Mouse (Mus musculus): ENCODE measurements around the gene Msi1. TPM values are rescaled to one million over a fixed set of nuclear protein-coding genes. Genes with fewer than 3 reads are reported as not detected.
"Not testable (repeated sequence)": the region's sequence is repeated elsewhere in the genome, so short reads cannot be mapped to it uniquely, and the experiment has no call there.

Gene Msi1
- polyA plus RNA-seq, 1 experiment: 0.90 TPM

DNA sequence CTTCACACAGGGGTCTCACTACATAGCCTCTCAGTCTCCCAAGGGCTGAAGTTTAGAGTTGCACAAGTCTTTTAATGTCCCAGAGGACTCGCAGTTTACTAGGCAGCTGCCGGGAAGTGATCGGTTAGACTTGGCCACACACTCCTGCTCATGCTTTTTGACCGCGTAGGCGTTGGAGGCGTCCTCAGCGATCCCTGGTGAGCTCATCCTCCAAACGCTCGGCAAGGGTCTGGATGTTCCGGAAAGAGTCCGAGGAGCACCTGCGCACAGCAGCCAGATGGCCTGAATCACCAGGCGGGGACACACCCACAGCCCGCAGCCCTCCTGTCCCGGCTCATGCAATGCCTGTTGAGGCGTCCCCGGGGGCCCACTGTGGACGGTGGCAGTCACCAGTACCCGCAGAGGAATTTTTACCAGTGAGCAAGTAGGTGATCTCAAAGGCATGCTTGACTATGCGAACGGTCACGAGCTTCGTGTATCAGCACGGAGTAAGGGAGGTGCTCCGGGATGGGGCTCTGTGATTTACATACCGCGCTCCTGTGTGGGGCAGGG, 62.4 kb downstream of the Msi1 start:
- TF ChIP-seq CTCF (IDR thresholded peaks at IDR 0.05; ENCODE audit: control insufficient read depth, insufficient read depth, insufficient read length) (no peak), MYOD1 (IDR thresholded peaks at IDR 0.05; ENCODE audit: control insufficient read depth, insufficient read length, low read depth) (peak; percentile 89), CEBPB (IDR thresholded peaks at IDR 0.05; ENCODE audit: low read depth) (peak; percentile 85), USF1 (IDR thresholded peaks at IDR 0.05; ENCODE audit: low read depth) (no peak), MAX (IDR thresholded peaks at IDR 0.05) (peak; percentile 58), MYOG (IDR thresholded peaks at IDR 0.05; ENCODE audit: control insufficient read depth, extremely low read depth, insufficient read length) (no peak)
- H3K27me3 ChIP-seq (ENCODE audit: control insufficient read depth, insufficient read depth, insufficient read length): no peaks in the 10 kb centered on the region
- no peak overlapping the region for H3K4me3 ChIP-seq (ENCODE audit: insufficient read depth, poor library complexity, severe bottlenecking)
- H3K79me2 ChIP-seq (ENCODE audit: control insufficient read depth, insufficient read depth): no peaks in the 10 kb centered on the region
- H3ac ChIP-seq (ENCODE audit: control insufficient read depth, insufficient read length, low read depth): no peak overlapping the region
- no peaks in the 10 kb centered on the region for H3K79me3 ChIP-seq (ENCODE audit: low read depth)
- no peaks in the 10 kb centered on the region for H3K36me3 ChIP-seq (ENCODE audit: control insufficient read depth, insufficient read depth)

GRCm38 (mm10) chr5:115492711-115493335, 63.4 kb downstream of the Msi1 start:
- Histone ChIP-seq H3K79me2 (ENCODE audit: control insufficient read depth, insufficient read depth) (no peaks in the 10 kb centered on the region), H3K79me3 (ENCODE audit: low read depth) (no peaks in the 10 kb centered on the region), H3ac (ENCODE audit: control insufficient read depth, insufficient read length, low read depth) (no peak overlapping the region), H3K36me3 (ENCODE audit: control insufficient read depth, insufficient read depth) (no peaks in the 10 kb centered on the region), H3K27me3 (ENCODE audit: control insufficient read depth, insufficient read depth, insufficient read length) (no peaks in the 10 kb centered on the region), H3K4me3 (ENCODE audit: insufficient read depth, poor library complexity, severe bottlenecking) (no peak overlapping the region)
- peak; percentile 29 for TF ChIP-seq MYOD1 (IDR thresholded peaks at IDR 0.05; ENCODE audit: control insufficient read depth, insufficient read length, low read depth)
- no peak for TF ChIP-seq USF1 (IDR thresholded peaks at IDR 0.05; ENCODE audit: low read depth)
- TF ChIP-seq MYOG (IDR thresholded peaks at IDR 0.05; ENCODE audit: control insufficient read depth, extremely low read depth, insufficient read length): no peak
- TF ChIP-seq FOSL1 (IDR thresholded peaks at IDR 0.05; ENCODE audit: insufficient read depth, low read length, poor library complexity, severe bottlenecking): peak; percentile 68
- TF ChIP-seq CEBPB (IDR thresholded peaks at IDR 0.05; ENCODE audit: low read depth): no peak
- TF ChIP-seq MAX (IDR thresholded peaks at IDR 0.05): peak; percentile 44
- no peak for TF ChIP-seq CTCF (IDR thresholded peaks at IDR 0.05; ENCODE audit: control insufficient read depth, insufficient read depth, insufficient read length)

DNA sequence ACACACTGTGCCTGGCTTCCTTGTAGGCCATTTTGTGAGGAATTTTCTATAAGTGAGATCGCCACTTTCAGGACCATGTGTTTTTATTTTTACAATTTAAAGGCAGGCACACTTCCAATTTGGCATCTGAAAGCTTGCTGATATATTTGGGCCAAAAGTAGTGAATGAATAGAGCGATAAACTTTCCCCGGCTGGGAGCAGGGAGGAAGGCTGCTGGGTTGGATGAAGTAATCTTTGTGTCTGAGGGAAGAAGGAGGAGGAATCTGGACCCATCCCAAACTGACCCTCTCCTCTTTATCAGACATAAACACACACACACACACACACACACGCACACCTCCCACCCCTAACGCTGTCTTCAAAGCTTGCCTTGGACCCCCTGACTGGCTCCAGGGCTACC, 64.0 kb downstream of the Msi1 start:
- Histone ChIP-seq H3K36me3 (ENCODE audit: control insufficient read depth, insufficient read depth) (no peaks in the 10 kb centered on the region), H3K27me3 (ENCODE audit: control insufficient read depth, insufficient read depth, insufficient read length) (no peaks in the 10 kb centered on the region), H3K79me3 (ENCODE audit: low read depth) (no peaks in the 10 kb centered on the region), H3ac (ENCODE audit: control insufficient read depth, insufficient read length, low read depth) (no peak overlapping the region), H3K4me3 (ENCODE audit: insufficient read depth, poor library complexity, severe bottlenecking) (no peak overlapping the region), H3K79me2 (ENCODE audit: control insufficient read depth, insufficient read depth) (no peaks in the 10 kb centered on the region)
- TF ChIP-seq CTCF (IDR thresholded peaks at IDR 0.05; ENCODE audit: control insufficient read depth, insufficient read depth, insufficient read length): no peak
- no peak for TF ChIP-seq MYOG (IDR thresholded peaks at IDR 0.05; ENCODE audit: control insufficient read depth, extremely low read depth, insufficient read length)
- TF ChIP-seq MAX (IDR thresholded peaks at IDR 0.05): no peak
- no peak for TF ChIP-seq CEBPB (IDR thresholded peaks at IDR 0.05; ENCODE audit: low read depth)
- no peak for TF ChIP-seq FOSL1 (IDR thresholded peaks at IDR 0.05; ENCODE audit: insufficient read depth, low read length, poor library complexity, severe bottlenecking)
- TF ChIP-seq USF1 (IDR thresholded peaks at IDR 0.05; ENCODE audit: low read depth): no peak
- no peak for TF ChIP-seq MYOD1 (IDR thresholded peaks at IDR 0.05; ENCODE audit: control insufficient read depth, insufficient read length, low read depth)

- not testable (repeated sequence) for H3K79me3 ChIP-seq (ENCODE audit: low read depth); H3K36me3 ChIP-seq (ENCODE audit: control insufficient read depth, insufficient read depth); H3K4me3 ChIP-seq (ENCODE audit: insufficient read depth, poor library complexity, severe bottlenecking); H3K79me2 ChIP-seq (ENCODE audit: control insufficient read depth, insufficient read depth); H3K27me3 ChIP-seq (ENCODE audit: control insufficient read depth, insufficient read depth, insufficient read length); H3ac ChIP-seq (ENCODE audit: control insufficient read depth, insufficient read length, low read depth)
These were observed 66.2 kb downstream of the Msi1 start for GRCm38 (mm10) chr5:115495618-115496017.

DNA sequence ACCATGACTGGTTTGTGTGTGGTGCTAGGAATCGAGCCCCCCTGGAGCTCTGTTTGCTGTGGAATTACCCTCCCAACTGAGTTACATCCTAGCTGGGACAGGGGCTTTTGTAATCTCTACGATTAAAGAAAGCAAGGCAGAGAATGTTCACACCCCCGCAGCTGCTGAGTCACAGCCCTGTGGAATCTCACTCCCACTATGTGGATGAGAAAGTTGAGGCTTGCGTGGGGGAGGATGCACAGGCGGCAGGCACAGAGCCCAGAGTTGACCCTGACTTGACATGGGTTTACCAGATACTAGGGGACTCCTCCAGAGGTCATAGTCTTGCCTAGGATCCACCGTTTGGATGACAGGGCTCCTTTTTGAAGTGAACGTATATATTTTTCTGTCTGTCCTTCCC, 67.6 kb downstream of the Msi1 start:
- Histone ChIP-seq H3ac (ENCODE audit: control insufficient read depth, insufficient read length, low read depth) (no peak overlapping the region), H3K36me3 (ENCODE audit: control insufficient read depth, insufficient read depth) (no peaks in the 10 kb centered on the region), H3K79me2 (ENCODE audit: control insufficient read depth, insufficient read depth) (no peaks in the 10 kb centered on the region), H3K27me3 (ENCODE audit: control insufficient read depth, insufficient read depth, insufficient read length) (no peaks in the 10 kb centered on the region), H3K79me3 (ENCODE audit: low read depth) (no peaks in the 10 kb centered on the region), H3K4me3 (ENCODE audit: insufficient read depth, poor library complexity, severe bottlenecking) (no peak overlapping the region)
- TF ChIP-seq MYOD1 (IDR thresholded peaks at IDR 0.05; ENCODE audit: control insufficient read depth, insufficient read length, low read depth) (no peak), FOSL1 (IDR thresholded peaks at IDR 0.05; ENCODE audit: insufficient read depth, low read length, poor library complexity, severe bottlenecking) (no peak), MYOG (IDR thresholded peaks at IDR 0.05; ENCODE audit: control insufficient read depth, extremely low read depth, insufficient read length) (no peak), CTCF (IDR thresholded peaks at IDR 0.05; ENCODE audit: control insufficient read depth, insufficient read depth, insufficient read length) (no peak), MAX (IDR thresholded peaks at IDR 0.05) (no peak), USF1 (IDR thresholded peaks at IDR 0.05; ENCODE audit: low read depth) (no peak), CEBPB (IDR thresholded peaks at IDR 0.05; ENCODE audit: low read depth) (no peak)
